Mouse (Mus musculus): Measurements from ENCODE around the gene Tead2.

DNA sequence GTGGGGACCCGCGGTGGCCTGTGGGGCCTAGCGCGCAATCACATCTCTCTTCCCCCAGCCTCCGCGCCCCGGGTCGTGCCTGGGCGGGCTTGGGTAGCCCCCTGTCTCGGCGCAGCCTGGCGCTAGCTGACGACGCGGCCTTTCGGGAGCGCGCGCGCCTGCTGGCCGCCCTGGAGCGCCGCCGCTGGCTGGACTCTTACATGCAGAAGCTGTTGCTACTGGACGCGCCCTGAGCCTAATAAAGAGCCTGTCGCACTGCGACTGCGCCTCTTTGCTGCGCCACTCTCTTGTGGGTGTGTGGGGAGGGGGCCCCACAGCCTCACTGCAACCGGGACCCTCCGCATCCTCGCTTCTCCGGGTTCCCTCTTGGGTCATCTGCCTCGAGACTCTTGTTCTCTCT is 34.0 kb upstream of the Tead2 start:
- no peak for TF ChIP-seq GATA1 (IDR thresholded peaks at IDR 0.05; ENCODE audit: low read length)
- no peak for TF ChIP-seq TAL1 (IDR thresholded peaks at IDR 0.05; ENCODE audit: low read length)
